Mouse (Mus musculus): ENCODE results near the gene Fbxo27. TPM values are rescaled to one million over a fixed set of nuclear protein-coding genes. Genes with fewer than 3 reads are reported as not detected.

Gene Fbxo27
- polyA plus RNA-seq, 1 experiment from 2014 or later = 11.1 TPM

Other genes with a start within 250 kb of the Fbxo27 start
- 9.1 and 10.6 TPM in 2 replicates for gene Lrfn1, start 240.9 kb upstream of the Fbxo27 start, polyA plus RNA-seq (2015; fragmentation: Nextera tagmentation; extraction: Ambion mirVana)
- gene Ifnl2, start 182.4 kb upstream of the Fbxo27 start, polyA plus RNA-seq (2015; fragmentation: Nextera tagmentation; extraction: Ambion mirVana) = not detected in 2 replicates
- not detected in 2 replicates for gene Ifnl3, start 170.0 kb upstream of the Fbxo27 start, polyA plus RNA-seq (2015; fragmentation: Nextera tagmentation; extraction: Ambion mirVana)
- not detected in 2 replicates for gene Sycn, start 152.0 kb upstream of the Fbxo27 start, polyA plus RNA-seq (2015; fragmentation: Nextera tagmentation; extraction: Ambion mirVana)
- gene Nccrp1, start 145.6 kb upstream of the Fbxo27 start, polyA plus RNA-seq (2015; fragmentation: Nextera tagmentation; extraction: Ambion mirVana) = not detected in 2 replicates
- 25.3 and 26.3 TPM in 2 replicates for gene Samd4b, start 94.7 kb upstream of the Fbxo27 start, polyA plus RNA-seq (2015; fragmentation: Nextera tagmentation; extraction: Ambion mirVana)
- 25.5 and 26.7 TPM in 2 replicates for gene Pak4, start 94.7 kb upstream of the Fbxo27 start, polyA plus RNA-seq (2015; fragmentation: Nextera tagmentation; extraction: Ambion mirVana)
- not detected in 2 replicates for gene Acp7, start 61.5 kb upstream of the Fbxo27 start, polyA plus RNA-seq (2015; fragmentation: Nextera tagmentation; extraction: Ambion mirVana)
- gene Fbxo17, start 24.0 kb downstream of the Fbxo27 start, polyA plus RNA-seq (2015; fragmentation: Nextera tagmentation; extraction: Ambion mirVana) = 3.3 and 4.2 TPM in 2 replicates
- gene Mrps12, start 49.0 kb downstream of the Fbxo27 start, polyA plus RNA-seq (2015; fragmentation: Nextera tagmentation; extraction: Ambion mirVana) = 105 and 111 TPM in 2 replicates
- 16.9 and 17.2 TPM in 2 replicates for gene Sars2, start 49.1 kb downstream of the Fbxo27 start, polyA plus RNA-seq (2015; fragmentation: Nextera tagmentation; extraction: Ambion mirVana)
- not detected in 2 replicates for gene Ccer2, start 63.3 kb downstream of the Fbxo27 start, polyA plus RNA-seq (2015; fragmentation: Nextera tagmentation; extraction: Ambion mirVana)
- 107 and 122 TPM in 2 replicates for gene Sirt2, start 73.9 kb downstream of the Fbxo27 start, polyA plus RNA-seq (2015; fragmentation: Nextera tagmentation; extraction: Ambion mirVana)
- 58.8 and 62.1 TPM in 2 replicates for gene Nfkbib, start 74.7 kb downstream of the Fbxo27 start, polyA plus RNA-seq (2015; fragmentation: Nextera tagmentation; extraction: Ambion mirVana)
- gene Rinl, start 96.1 kb downstream of the Fbxo27 start, polyA plus RNA-seq (2015; fragmentation: Nextera tagmentation; extraction: Ambion mirVana) = 1.2 and 1.3 TPM in 2 replicates
- 185 and 203 TPM in 2 replicates for gene Hnrnpl, start 115.7 kb downstream of the Fbxo27 start, polyA plus RNA-seq (2015; fragmentation: Nextera tagmentation; extraction: Ambion mirVana)
- 87.1 and 97.7 TPM in 2 replicates for gene Ech1, start 132.4 kb downstream of the Fbxo27 start, polyA plus RNA-seq (2015; fragmentation: Nextera tagmentation; extraction: Ambion mirVana)
- 5.2 and 5.7 TPM in 2 replicates for gene Lgals4, start 141.0 kb downstream of the Fbxo27 start, polyA plus RNA-seq (2015; fragmentation: Nextera tagmentation; extraction: Ambion mirVana)
- gene Lgals7, start 171.0 kb downstream of the Fbxo27 start, polyA plus RNA-seq (2015; fragmentation: Nextera tagmentation; extraction: Ambion mirVana) = 1.7 and 2.9 TPM in 2 replicates
- gene Capn12, start 188.6 kb downstream of the Fbxo27 start, polyA plus RNA-seq (2015; fragmentation: Nextera tagmentation; extraction: Ambion mirVana) = 0.27 and 0.81 TPM in 2 replicates

Data from forebrain, embryonic 16.5 days (tissue).